Mouse (Mus musculus) embryonic facial prominence, embryonic 13.5 days (tissue): ENCODE measurements around the gene Maml3. TPM values are rescaled to one million over a fixed set of nuclear protein-coding genes. Genes with fewer than 3 reads are reported as not detected.

Experiments
- ATAC-seq: fragments of 200-750 bp; cut with Nextera tagmentation; 2 replicates; pipeline ENCODE4 v1.8.0; 2017; ENCODE audit warnings: low read depth; ENCODE audit not compliant: insufficient number of reproducible peaks, insufficient read depth, low FRiP score, low TSS enrichment
- H3K27ac ChIP-seq: fragments of 300-500 bp; sonication (generic); 2 replicates; pipeline ENCODE4 v1.5.1; 2015; ENCODE audit warnings: moderate library complexity, mild to moderate bottlenecking, inconsistent platforms
- H3K27me3 ChIP-seq: fragments of 300-500 bp; sonication (generic); 2 replicates; pipeline ENCODE4 v1.6.1; 2015; ENCODE audit warnings: mild to moderate bottlenecking, inconsistent platforms
- H3K36me3 ChIP-seq: fragments of 300-500 bp; sonication (generic); 2 replicates; pipeline ENCODE4 v1.6.1; 2015; ENCODE audit warnings: mild to moderate bottlenecking, inconsistent platforms
- H3K4me1 ChIP-seq: fragments of 300-500 bp; sonication (generic); 2 replicates; pipeline ENCODE4 v1.6.1; 2015; ENCODE audit warnings: inconsistent platforms
- H3K4me2 ChIP-seq: fragments of 300-500 bp; sonication (generic); 2 replicates; pipeline ENCODE4 v1.6.1; 2015; ENCODE audit warnings: moderate library complexity, mild to moderate bottlenecking, inconsistent platforms
- H3K4me3 ChIP-seq: fragments of 300-500 bp; sonication (generic); 2 replicates; pipeline ENCODE4 v1.5.1; 2015; ENCODE audit warnings: mild to moderate bottlenecking, inconsistent platforms
- H3K9ac ChIP-seq: fragments of 300-500 bp; sonication (generic); 2 replicates; pipeline ENCODE4 v1.6.1; 2015; ENCODE audit warnings: mild to moderate bottlenecking, inconsistent platforms
- H3K9me3 ChIP-seq: fragments of 300-500 bp; sonication (generic); 2 replicates; pipeline ENCODE4 v1.6.1; 2016; ENCODE audit warnings: inconsistent platforms
- WGBS: fragments of 180-500 bp; shearing (Covaris S2); methylation state at CpG from one replicate; pipeline ENCODE4 v1.1.7; 2015; ENCODE audit warnings: mixed read lengths; 5-methylcytosine and 5-hydroxymethylcytosine counted together
- polyA plus RNA-seq: library from polyadenylated mRNA; unstranded; fragments of >200 nt; fragmentation: Nextera tagmentation; extraction: Ambion mirVana; gene quantifications from 2 replicates; pipeline ENCODE4 v1.2.1, GENCODE M21; 2015

Maml3 gene
- polyA plus RNA-seq, 1 experiment from 2014 or later: 6.5 TPM

DNA sequence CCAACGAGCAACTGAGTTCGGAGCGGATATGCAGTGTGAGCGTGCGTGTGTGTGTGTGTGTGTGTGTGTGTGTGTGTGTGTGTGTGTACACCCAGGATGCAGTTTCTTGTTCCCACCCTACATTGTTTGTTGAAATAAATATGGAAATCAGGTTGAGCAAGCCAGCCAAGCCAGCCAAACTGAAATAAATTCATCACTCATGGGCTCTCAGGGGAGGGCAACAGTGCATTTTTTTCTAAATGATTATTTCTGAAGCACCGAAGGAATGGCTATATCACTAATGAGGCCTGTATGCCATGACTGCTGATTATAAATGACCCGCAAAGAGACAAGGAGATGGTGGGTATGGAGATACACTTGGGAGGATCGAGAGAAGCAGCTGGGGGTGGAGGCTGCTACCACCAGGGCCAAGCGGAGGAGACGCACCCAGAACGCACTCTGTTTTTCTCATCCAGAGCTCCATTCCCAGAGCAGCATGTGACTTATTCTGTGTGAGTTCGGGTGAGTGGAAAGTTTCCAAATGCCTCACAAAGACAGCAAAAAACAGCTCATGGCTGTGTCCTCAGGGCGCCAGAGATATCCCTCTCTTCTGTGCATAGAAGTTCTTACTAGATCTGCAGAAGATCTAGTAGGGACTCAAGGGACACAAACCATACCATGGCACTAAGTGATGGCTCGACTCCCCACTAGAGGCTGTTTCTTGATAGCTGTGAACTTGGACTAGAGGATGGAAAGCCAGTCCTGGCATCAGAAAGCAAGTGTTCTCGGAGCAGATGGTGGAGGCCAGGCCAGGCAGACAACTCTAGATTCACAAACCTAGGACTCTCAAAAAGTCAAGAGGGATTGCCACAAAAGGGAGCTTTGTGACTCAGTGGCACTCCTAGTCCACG, 296.6 kb downstream of the Maml3 start:
- no peak for ATAC-seq
- Histone ChIP-seq H3K9me3 (no peaks in the 10 kb centered on the region), H3K36me3 (no peaks in the 10 kb centered on the region), H3K27ac (no peak overlapping the region), H3K4me1 (peaks cover 33% of the 10 kb centered on the region), H3K9ac (no peak overlapping the region), H3K4me2 (no peak overlapping the region), H3K27me3 (no peaks in the 10 kb centered on the region), H3K4me3 (no peak overlapping the region)
- WGBS: 86% methylated on average over 16 of the region's 16 CpGs

DNA sequence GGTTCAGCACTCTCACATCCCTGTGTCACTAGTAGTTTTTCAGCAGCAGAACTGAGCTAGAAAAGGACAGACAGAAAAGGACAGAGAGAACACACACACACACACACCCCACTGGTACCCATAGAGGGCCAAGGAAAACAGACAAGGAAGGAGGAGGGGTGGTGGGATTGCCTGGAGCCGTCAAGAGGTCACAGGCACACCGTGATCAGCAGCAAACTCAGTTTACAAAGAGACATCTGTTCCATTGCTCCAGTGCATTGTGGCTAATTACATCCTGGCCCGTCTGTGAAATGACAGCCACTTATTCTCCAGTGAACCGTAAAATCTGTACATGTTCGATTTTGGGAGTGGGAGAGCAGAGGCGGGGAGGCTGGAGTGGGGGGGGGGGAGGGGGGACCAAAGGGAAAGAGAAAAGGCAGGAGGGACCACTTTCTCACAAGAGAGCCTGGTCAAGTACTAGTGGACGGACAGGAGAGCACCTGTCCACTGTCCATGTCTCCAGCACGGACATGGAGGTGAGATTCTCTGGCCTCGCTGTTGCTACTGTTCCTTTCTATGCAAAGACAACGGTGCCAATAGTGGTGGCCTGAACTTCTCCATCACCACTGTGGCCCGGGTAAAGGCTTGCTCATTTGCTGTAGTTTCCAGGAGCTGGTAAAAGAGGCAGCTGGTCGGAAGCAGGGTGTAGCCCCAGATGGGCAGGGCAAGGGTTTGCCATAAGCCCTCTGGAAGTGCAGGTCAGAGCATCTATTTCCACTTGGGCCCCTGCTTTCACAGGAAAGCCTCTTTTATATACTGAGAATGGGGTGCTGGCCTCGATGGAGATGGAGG, 299.2 kb downstream of the Maml3 start:
- H3K9me3 ChIP-seq: no peaks in the 10 kb centered on the region
- no peak overlapping the region for H3K4me2 ChIP-seq
- H3K36me3 ChIP-seq: no peaks in the 10 kb centered on the region
- no peak overlapping the region for H3K4me3 ChIP-seq
- ATAC-seq: no peak
- peaks cover 44% of the 10 kb centered on the region for H3K4me1 ChIP-seq
- WGBS: 19% methylated on average over 13 of the region's 13 CpGs
- H3K27me3 ChIP-seq: no peaks in the 10 kb centered on the region
- no peak overlapping the region for H3K27ac ChIP-seq
- H3K9ac ChIP-seq: no peak overlapping the region

DNA sequence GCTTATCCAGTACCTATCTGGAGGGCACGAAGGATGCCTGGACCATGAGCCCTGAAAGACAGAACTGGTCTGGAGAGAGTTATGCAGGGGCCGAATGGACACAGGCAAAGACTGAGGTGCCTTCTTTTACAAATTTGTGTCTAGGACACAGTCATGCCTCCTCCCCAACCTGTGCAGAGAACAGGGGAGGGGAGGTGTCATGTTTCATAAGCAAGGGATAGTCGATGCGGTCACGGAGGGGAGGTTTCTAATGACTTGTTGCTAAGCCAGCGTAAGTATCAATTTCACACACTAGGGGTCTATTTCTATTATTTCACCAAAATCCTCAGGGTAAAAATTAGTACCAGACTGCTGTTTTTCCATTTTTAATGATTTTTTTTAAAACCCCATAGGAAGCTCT, 301.0 kb downstream of the Maml3 start:
- Histone ChIP-seq H3K9me3 (no peaks in the 10 kb centered on the region), H3K4me2 (no peak overlapping the region), H3K36me3 (no peaks in the 10 kb centered on the region), H3K4me3 (no peak overlapping the region), H3K4me1 (peaks cover 36% of the 10 kb centered on the region), H3K9ac (no peak overlapping the region), H3K27me3 (no peaks in the 10 kb centered on the region), H3K27ac (no peak overlapping the region)
- 17% methylated on average over 6 of the region's 6 CpGs for WGBS
- ATAC-seq: no peak

DNA sequence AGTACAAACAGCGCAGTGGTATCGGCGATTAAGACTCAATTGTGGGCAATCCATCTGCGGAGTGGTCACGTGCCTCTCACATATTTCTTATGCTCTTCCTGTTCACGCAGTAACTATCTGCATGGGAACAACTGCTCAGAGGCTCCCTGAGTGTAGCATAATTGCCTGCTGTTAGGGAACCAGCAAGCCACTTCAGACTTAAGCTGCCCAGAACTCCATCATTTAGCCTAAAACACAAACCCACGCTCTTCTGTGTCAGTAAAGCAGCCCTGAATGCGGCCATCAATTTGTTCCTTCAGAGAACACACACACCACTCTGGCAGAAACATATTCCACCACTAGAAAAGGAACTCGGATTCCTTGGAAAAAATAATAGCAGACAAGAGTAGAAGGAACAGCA, 305.2 kb downstream of the Maml3 start:
- no peak overlapping the region for H3K9ac ChIP-seq
- WGBS: 87% methylated on average over 9 of the region's 9 CpGs
- no peak for ATAC-seq
- H3K27ac ChIP-seq: no peak overlapping the region
- no peaks in the 10 kb centered on the region for H3K27me3 ChIP-seq
- no peaks in the 10 kb centered on the region for H3K36me3 ChIP-seq
- H3K4me2 ChIP-seq: no peak overlapping the region
- H3K9me3 ChIP-seq: no peaks in the 10 kb centered on the region
- peaks cover 38% of the 10 kb centered on the region for H3K4me1 ChIP-seq
- no peak overlapping the region for H3K4me3 ChIP-seq

DNA sequence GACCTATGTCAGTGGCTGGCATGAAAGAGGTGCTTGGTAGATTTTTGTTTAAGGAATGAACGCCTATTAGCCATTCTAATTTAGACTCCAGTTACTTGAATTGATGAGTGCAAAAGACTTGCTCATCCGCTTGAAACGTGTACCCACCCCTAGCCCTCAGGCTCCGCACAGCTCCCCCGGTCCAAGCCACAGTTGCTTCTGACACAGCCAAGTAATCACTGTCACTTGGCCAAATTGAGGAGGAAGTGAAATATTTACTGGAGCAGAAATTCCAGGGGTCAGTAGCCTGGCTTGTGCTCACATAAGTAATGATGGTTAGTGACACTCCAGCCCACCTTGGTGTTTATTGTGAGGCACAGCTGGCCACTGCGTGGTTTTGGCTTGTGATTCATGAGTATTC, 308.0 kb downstream of the Maml3 start:
- H3K4me2 ChIP-seq: peak overlapping the region; percentile 32
- H3K27me3 ChIP-seq: no peaks in the 10 kb centered on the region
- 50% methylated on average over 6 of the region's 6 CpGs for WGBS
- H3K9me3 ChIP-seq: no peaks in the 10 kb centered on the region
- 0 out of 2 replicates have a peak overlapping the region, but pooled peaks have one; percentile 6 for H3K4me3 ChIP-seq
- H3K9ac ChIP-seq: no peak overlapping the region
- no peak for ATAC-seq
- H3K27ac ChIP-seq: no peak overlapping the region
- no peaks in the 10 kb centered on the region for H3K36me3 ChIP-seq
- peaks cover 15% of the 10 kb centered on the region; the same call in 1 of the 2 replicates for H3K4me1 ChIP-seq

DNA sequence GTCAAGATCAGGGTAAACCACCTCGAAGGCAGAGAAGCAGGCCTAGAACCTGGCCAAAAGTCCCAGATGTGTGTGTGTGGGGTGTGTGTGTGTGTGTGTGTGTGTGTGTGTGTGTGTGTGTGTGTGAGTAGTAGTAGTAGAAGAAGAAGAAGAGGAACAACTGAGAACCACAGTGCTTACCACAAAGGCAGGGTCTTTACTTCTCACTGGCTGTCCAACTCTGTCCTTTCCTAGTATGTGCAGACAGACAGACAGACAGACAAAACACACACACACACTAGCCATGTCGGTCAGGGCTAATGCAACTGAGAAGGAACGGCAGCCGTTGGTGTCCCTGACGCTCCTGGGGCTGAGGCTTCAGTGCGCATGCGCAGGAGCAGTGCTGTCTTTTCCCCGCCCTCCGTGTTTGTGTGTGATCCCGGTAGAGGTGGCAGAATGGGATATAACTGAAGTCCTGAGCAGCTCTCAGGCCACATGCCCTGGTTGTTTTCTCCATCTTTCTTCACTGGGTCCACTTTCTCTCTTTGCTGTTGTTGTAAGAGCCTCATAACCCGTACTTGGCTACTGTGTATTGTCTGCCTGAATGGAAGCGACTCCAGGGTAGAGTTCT, 308.6 kb downstream of the Maml3 start:
- H3K27me3 ChIP-seq: no peaks in the 10 kb centered on the region
- no peaks in the 10 kb centered on the region for H3K9me3 ChIP-seq
- H3K9ac ChIP-seq: no peak overlapping the region
- WGBS: 64% methylated on average over 12 of the region's 12 CpGs
- H3K4me3 ChIP-seq: peak overlapping the region; percentile 6; the same call in 1 of the 2 replicates
- H3K4me1 ChIP-seq: peaks cover 18% of the 10 kb centered on the region; the same call in 1 of the 2 replicates
- H3K36me3 ChIP-seq: no peaks in the 10 kb centered on the region
- H3K27ac ChIP-seq: no peak overlapping the region
- no peak for ATAC-seq
- peak overlapping the region; percentile 32 for H3K4me2 ChIP-seq

DNA sequence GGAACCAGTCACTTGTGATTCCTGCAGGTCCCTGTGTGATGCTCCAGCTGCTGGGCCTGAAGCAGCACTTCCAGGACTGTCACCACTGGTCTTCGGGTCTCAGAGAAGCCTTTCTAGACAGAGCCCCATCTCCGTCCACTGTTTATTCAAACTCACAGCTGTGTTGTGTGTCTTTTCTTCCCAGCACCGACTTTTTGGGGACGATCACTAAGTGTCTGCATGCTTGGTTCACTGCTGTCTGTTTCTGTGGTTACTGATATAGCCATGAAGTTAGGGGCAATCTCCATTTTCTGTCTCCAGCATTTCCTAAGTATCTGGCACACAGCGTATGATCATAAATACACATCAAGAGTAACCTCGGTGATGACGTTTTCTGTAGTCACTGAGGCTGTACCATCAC, 313.3 kb downstream of the Maml3 start:
- Histone ChIP-seq H3K27me3 (no peaks in the 10 kb centered on the region), H3K4me2 (no peak overlapping the region), H3K4me1 (peaks cover 33% of the 10 kb centered on the region), H3K4me3 (no peak overlapping the region), H3K36me3 (no peaks in the 10 kb centered on the region), H3K9ac (no peak overlapping the region), H3K9me3 (no peaks in the 10 kb centered on the region), H3K27ac (no peak overlapping the region)
- ATAC-seq: no peak
- WGBS: 77% methylated on average over 7 of the region's 7 CpGs

DNA sequence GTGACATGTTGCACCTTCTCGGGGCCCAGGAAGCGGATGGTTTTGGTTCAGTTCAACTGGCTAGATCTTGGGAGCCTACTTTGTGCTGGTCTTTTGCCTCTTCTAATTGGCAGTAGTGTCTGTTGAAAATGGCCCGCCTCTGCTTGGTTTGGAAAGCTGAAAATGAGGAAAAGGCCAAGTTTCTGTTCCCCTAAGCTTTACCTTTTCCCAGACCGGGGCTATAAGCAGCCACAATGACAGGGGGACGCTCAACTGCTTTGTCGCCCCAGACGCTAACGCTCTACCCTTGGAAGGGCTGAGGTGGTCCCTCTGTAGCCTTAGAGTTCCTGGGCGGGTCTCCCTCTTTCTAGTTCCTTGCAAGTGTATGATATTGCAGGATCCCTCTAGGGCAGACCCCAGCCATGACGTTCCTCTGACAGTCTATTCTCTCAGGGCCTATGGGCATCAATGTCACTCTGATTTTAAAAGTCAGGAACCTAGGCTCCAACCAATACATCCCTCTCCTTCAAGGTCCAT, 315.4 kb downstream of the Maml3 start:
- peak overlapping the region; percentile 44; the same call in 1 of the 2 replicates for H3K27ac ChIP-seq
- no peaks in the 10 kb centered on the region for H3K36me3 ChIP-seq
- peak overlapping the region; percentile 50 for H3K4me2 ChIP-seq
- H3K27me3 ChIP-seq: no peaks in the 10 kb centered on the region
- H3K9me3 ChIP-seq: no peaks in the 10 kb centered on the region
- no peak overlapping the region for H3K9ac ChIP-seq
- H3K4me3 ChIP-seq: no peak overlapping the region
- peaks cover 30% of the 10 kb centered on the region for H3K4me1 ChIP-seq
- ATAC-seq: no peak
- WGBS: 48% methylated on average over 10 of the region's 10 CpGs

DNA sequence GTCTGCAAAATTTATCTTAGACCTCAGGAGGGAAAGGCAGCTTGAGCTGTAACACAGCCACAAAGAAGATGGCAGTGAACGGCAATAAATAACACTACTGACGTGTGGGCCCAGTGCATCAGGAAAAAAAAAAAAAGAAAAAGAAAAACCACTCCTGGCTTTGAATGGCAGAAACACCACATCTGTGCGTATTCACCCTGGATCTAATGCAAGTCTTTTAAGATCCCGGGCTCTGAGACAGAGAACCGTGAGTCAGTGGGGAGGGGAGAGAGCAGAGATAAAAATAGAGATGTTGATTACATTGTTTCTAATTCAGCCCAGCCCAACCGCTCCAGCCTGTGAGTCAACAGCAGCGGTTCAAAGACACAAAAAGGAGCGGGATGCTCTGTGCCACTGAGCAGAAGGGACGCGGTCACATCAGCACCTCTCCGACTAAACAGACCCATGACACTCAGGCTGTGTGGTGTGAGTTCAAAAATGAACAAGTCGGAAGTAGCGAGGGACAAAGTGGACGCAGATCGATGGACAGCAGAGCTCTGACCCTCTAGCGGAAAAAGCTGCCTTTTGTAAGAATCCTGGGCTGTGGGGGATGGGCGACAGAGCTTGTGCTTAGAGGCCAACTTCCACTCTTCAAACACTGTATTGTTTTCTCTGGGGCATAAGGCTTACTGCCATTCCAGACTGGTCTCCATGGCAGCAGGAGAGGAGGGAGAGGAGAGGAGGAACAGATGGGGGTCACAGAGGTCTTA, 316.1 kb downstream of the Maml3 start:
- Histone ChIP-seq H3K36me3 (no peaks in the 10 kb centered on the region), H3K27ac (peak overlapping the region; percentile 44; the same call in 1 of the 2 replicates), H3K4me3 (peak overlapping the region; percentile 21), H3K9me3 (no peaks in the 10 kb centered on the region), H3K4me1 (peaks cover 30% of the 10 kb centered on the region), H3K9ac (0 out of 2 replicates have a peak overlapping the region, but pooled peaks have one; percentile 41), H3K27me3 (no peaks in the 10 kb centered on the region), H3K4me2 (peak overlapping the region; percentile 50)
- WGBS: 2% methylated on average over 17 of the region's 17 CpGs
- 0 out of 2 replicates have a peak, but pooled peaks have one; percentile 20 for ATAC-seq

DNA sequence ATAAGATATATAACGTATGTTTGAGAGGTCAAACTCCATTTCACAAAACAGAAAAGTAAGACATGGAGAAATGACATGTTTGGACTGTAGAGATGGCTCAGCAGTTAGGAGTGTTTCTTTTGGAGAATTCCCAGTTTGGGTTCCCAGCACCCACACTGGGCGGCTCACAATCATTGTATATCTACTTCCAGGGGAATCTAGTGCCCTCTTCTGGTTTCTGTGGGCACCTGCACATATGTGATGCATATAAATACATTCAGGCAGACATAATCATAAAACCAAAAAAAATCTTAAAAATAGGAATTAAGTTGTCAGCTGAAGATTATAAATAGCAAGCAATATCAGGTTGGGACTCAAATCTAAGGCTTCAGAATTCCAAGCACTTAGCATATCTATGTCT, 316.9 kb downstream of the Maml3 start:
- WGBS: 95% methylated on average over 2 of the region's 2 CpGs
- ATAC-seq: no peak
- peak overlapping the region; percentile 44; the same call in 1 of the 2 replicates for H3K27ac ChIP-seq

More for the DNA sequence above, 316.9 kb downstream of the Maml3 start:
- no peak overlapping the region for H3K4me2 ChIP-seq
- H3K4me3 ChIP-seq: no peak overlapping the region
- no peaks in the 10 kb centered on the region for H3K9me3 ChIP-seq
- H3K9ac ChIP-seq: no peak overlapping the region
- H3K36me3 ChIP-seq: no peaks in the 10 kb centered on the region
- H3K27me3 ChIP-seq: no peaks in the 10 kb centered on the region
- peaks cover 30% of the 10 kb centered on the region for H3K4me1 ChIP-seq
